Mouse (Mus musculus): ENCODE data around the gene Xylt2. TPM values are rescaled to one million over a fixed set of nuclear protein-coding genes. Genes with fewer than 3 reads are reported as not detected.

The Xylt2 gene
- total RNA-seq, 2 experiments from 2014 or later: 0.26 TPM; not detected in 1

GRCm38 (mm10) chr11:94621458-94621852, 55.9 kb downstream of the Xylt2 start:
- ATAC-seq (replicated peaks; ENCODE audit: low FRiP score, poor library complexity, severe bottlenecking): no peak

- ATAC-seq (replicated peaks; ENCODE audit: low FRiP score, poor library complexity, severe bottlenecking): no peak
These were observed 56.4 kb downstream of the Xylt2 start for GRCm38 (mm10) chr11:94620766-94621457.

GRCm38 (mm10) chr11:94617646-94618045, 59.7 kb downstream of the Xylt2 start:
- no peak for ATAC-seq (replicated peaks; ENCODE audit: low FRiP score, poor library complexity, severe bottlenecking)

- ATAC-seq (replicated peaks; ENCODE audit: low FRiP score, poor library complexity, severe bottlenecking): no peak
These were observed 61.8 kb downstream of the Xylt2 start for GRCm38 (mm10) chr11:94615494-94615893.

GRCm38 (mm10) chr11:94614603-94615002, 62.7 kb downstream of the Xylt2 start:
- ATAC-seq (replicated peaks; ENCODE audit: low FRiP score, poor library complexity, severe bottlenecking): no peak

Other genes starting within 250 kb of the Xylt2 start
- gene Cacna1g, start 203.3 kb downstream of the Xylt2 start, total RNA-seq (2015; ENCODE audit: low replicate concordance): 109 and 122 TPM in 2 replicates
- 78.9 and 102 TPM in 2 replicates for gene Cacna1g, start 203.3 kb downstream of the Xylt2 start, total RNA-seq (2017; ENCODE audit: low replicate concordance)
- gene Spata20, start 191.3 kb downstream of the Xylt2 start, total RNA-seq (2015; ENCODE audit: low replicate concordance): not detected in 2 replicates
- not detected in 2 replicates for gene Spata20, start 191.3 kb downstream of the Xylt2 start, total RNA-seq (2017; ENCODE audit: low replicate concordance)
- gene Epn3, start 177.5 kb downstream of the Xylt2 start, total RNA-seq (2015; ENCODE audit: low replicate concordance): not detected in 2 replicates
- gene Epn3, start 177.5 kb downstream of the Xylt2 start, total RNA-seq (2017; ENCODE audit: low replicate concordance): not detected in 2 replicates
- not detected in 2 replicates for gene Mycbpap, start 155.8 kb downstream of the Xylt2 start, total RNA-seq (2015; ENCODE audit: low replicate concordance)
- not detected in 2 replicates for gene Mycbpap, start 155.8 kb downstream of the Xylt2 start, total RNA-seq (2017; ENCODE audit: low replicate concordance)
- gene Rsad1, start 128.3 kb downstream of the Xylt2 start, total RNA-seq (2015; ENCODE audit: low replicate concordance): not detected in 2 replicates
- 0.34 and 2.0 TPM in 2 replicates for gene Rsad1, start 128.3 kb downstream of the Xylt2 start, total RNA-seq (2017; ENCODE audit: low replicate concordance)
- gene Chad, start 112.5 kb downstream of the Xylt2 start, total RNA-seq (2015; ENCODE audit: low replicate concordance): not detected in 2 replicates
- not detected in 2 replicates for gene Chad, start 112.5 kb downstream of the Xylt2 start, total RNA-seq (2017; ENCODE audit: low replicate concordance)
- gene Acsf2, start 75.6 kb downstream of the Xylt2 start, total RNA-seq (2015; ENCODE audit: low replicate concordance): 6.3 and 10.8 TPM in 2 replicates
- gene Acsf2, start 75.6 kb downstream of the Xylt2 start, total RNA-seq (2017; ENCODE audit: low replicate concordance): 0.26 and 2.5 TPM in 2 replicates
- gene Lrrc59, start 47.7 kb downstream of the Xylt2 start, total RNA-seq (2015; ENCODE audit: low replicate concordance): 15.7 and 21.1 TPM in 2 replicates
- 20.0 and 27.6 TPM in 2 replicates for gene Lrrc59, start 47.7 kb downstream of the Xylt2 start, total RNA-seq (2017; ENCODE audit: low replicate concordance)
- gene Mrpl27, start 23.7 kb downstream of the Xylt2 start, total RNA-seq (2015; ENCODE audit: low replicate concordance): 7.1 and 49.2 TPM in 2 replicates
- 10.5 and 17.8 TPM in 2 replicates for gene Mrpl27, start 23.7 kb downstream of the Xylt2 start, total RNA-seq (2017; ENCODE audit: low replicate concordance)
- 3.1 and 4.8 TPM in 2 replicates for gene Eme1, start 23.6 kb downstream of the Xylt2 start, total RNA-seq (2015; ENCODE audit: low replicate concordance)
- gene Eme1, start 23.6 kb downstream of the Xylt2 start, total RNA-seq (2017; ENCODE audit: low replicate concordance): 10.1 and 13.2 TPM in 2 replicates
- not detected in 2 replicates for gene Gm11541, start 27.0 kb upstream of the Xylt2 start, total RNA-seq (2015; ENCODE audit: low replicate concordance)
- not detected in 2 replicates for gene Gm11541, start 27.0 kb upstream of the Xylt2 start, total RNA-seq (2017; ENCODE audit: low replicate concordance)
- not detected in 2 replicates for gene Cdc34b, start 64.3 kb upstream of the Xylt2 start, total RNA-seq (2015; ENCODE audit: low replicate concordance)
- gene Cdc34b, start 64.3 kb upstream of the Xylt2 start, total RNA-seq (2017; ENCODE audit: low replicate concordance): not detected in 2 replicates
- gene Tmem92, start 105.2 kb upstream of the Xylt2 start, total RNA-seq (2015; ENCODE audit: low replicate concordance): not detected in 2 replicates
- gene Tmem92, start 105.2 kb upstream of the Xylt2 start, total RNA-seq (2017; ENCODE audit: low replicate concordance): not detected in 2 replicates